Comparison of ENCODE assay signal across 8 mouse cellular contexts in genomic region chr1:39368267-39368841, GRCm38 (mm10). TPM values are rescaled to one million over a fixed set of nuclear protein-coding genes. Genes with fewer than 3 reads are reported as not detected.
DNase-seq lines count a peak whose midpoint lies in the region; ATAC-seq and TF ChIP-seq lines count a peak whose summit lies in the region.

No protein-coding gene starts in this region.

- no peak for TF ChIP-seq EP300 in MEL (IDR thresholded peaks at IDR 0.05; ENCODE audit: low read depth in 1 of 2, low read length in 2 of 2)

- no peak for TF ChIP-seq CTCF in kidney, adult 2 months (conservative IDR thresholded peaks at IDR 0.05; ENCODE audit: insufficient read depth, insufficient read length, low read depth, low read length)
- TF ChIP-seq CTCF in MEL (IDR thresholded peaks at IDR 0.05 in 2 of 3, conservative IDR thresholded peaks at IDR 0.05 in 1 of 3; ENCODE audit: control insufficient read depth in 1 of 3, insufficient read depth in 1 of 3, low read depth in 2 of 3, low read length in 3 of 3, poor library complexity in 1 of 3, severe bottlenecking in 1 of 3) = no peak

- H3K4me1 ChIP-seq in kidney, adult 2 months (ENCODE audit: control insufficient read depth, insufficient read depth, low read length) = peaks cover 7% of the 10 kb centered on the region; the same call in 1 of the 2 replicates
- H3K4me1 ChIP-seq in MEL (ENCODE audit: control insufficient read depth in 1 of 2, insufficient read depth in 2 of 2, low read length in 2 of 2) = peaks cover 2 to 21% of the 10 kb centered on the region in 2 experiments; a peak in 2 of 4 replicates
- H3K4me1 ChIP-seq in forebrain, embryonic 12.5 days = peaks cover 18% of the 10 kb centered on the region
- peaks cover 17% of the 10 kb centered on the region for H3K4me1 ChIP-seq in midbrain, embryonic 16.5 days (ENCODE audit: control insufficient read depth, insufficient read depth, low read length)

- no peak for TF ChIP-seq RAD21 in MEL (IDR thresholded peaks at IDR 0.05; ENCODE audit: low read depth, low read length)

- peak overlapping the region; percentile 99 for H3K4me3 ChIP-seq in kidney, adult 2 months (ENCODE audit: insufficient read depth, low read depth, low read length)
- peak overlapping the region; percentile 97 to 98 for H3K4me3 ChIP-seq in MEL (ENCODE audit: control insufficient read depth in 1 of 2, insufficient read depth in 1 of 2, low read depth in 2 of 2, low read length in 2 of 2)
- peak overlapping the region; percentile 85 for H3K4me3 ChIP-seq in forebrain, embryonic 12.5 days (replicated peaks)
- H3K4me3 ChIP-seq in midbrain, embryonic 16.5 days (ENCODE audit: low read depth, low read length) = peak overlapping the region; percentile 91

- peak; percentile 18 for DNase-seq in kidney, adult 2 months
- DNase-seq in kidney, postnatal 25 days = no peak
- peak; percentile 43 for DNase-seq in MEL (ENCODE audit: low read depth, low spot score)
- DNase-seq in kidney, postnatal 10 days = peak; percentile 49
- no peak for DNase-seq in c-Kit-positive CD71-positive TER-119-positive erythroid progenitor cells, embryonic 14.5 days (ENCODE audit: low spot score)
- DNase-seq in cerebellum, adult 8-10 months = no peak

- TF ChIP-seq POLR2A in kidney, adult 2 months (IDR thresholded peaks at IDR 0.05; ENCODE audit: low read depth, low read length) = no peak
- TF ChIP-seq POLR2A in MEL (IDR thresholded peaks at IDR 0.05; ENCODE audit: control insufficient read depth in 1 of 2, insufficient read depth in 1 of 2, low read depth in 1 of 2, low read length in 2 of 2, poor library complexity in 1 of 2) = 0 out of 4 replicates have a peak, but pooled peaks of 1 of the 2 experiments have one; percentile 5

- H3K9ac ChIP-seq in MEL (ENCODE audit: control insufficient read depth, low read depth, low read length, poor library complexity, severe bottlenecking) = peak overlapping the region; percentile 98
- peak overlapping the region; percentile 97 for H3K9ac ChIP-seq in forebrain, embryonic 12.5 days
- peak overlapping the region; percentile 97 for H3K9ac ChIP-seq in midbrain, embryonic 16.5 days (ENCODE audit: low read depth, low read length)

- H3K9me3 ChIP-seq in MEL (replicated peaks; ENCODE audit: insufficient read depth, low read length) = no peaks in the 10 kb centered on the region
- H3K9me3 ChIP-seq in forebrain, embryonic 12.5 days = no peaks in the 10 kb centered on the region
- H3K9me3 ChIP-seq in midbrain, embryonic 16.5 days (replicated peaks; ENCODE audit: control insufficient read depth, low read length, poor library complexity, severe bottlenecking) = no peaks in the 10 kb centered on the region

- peak; percentile 44 for ATAC-seq in forebrain, embryonic 12.5 days (ENCODE audit: low FRiP score)
- ATAC-seq in midbrain, embryonic 16.5 days = peak; percentile 60

- peaks cover 7% of the 10 kb centered on the region for H3K36me3 ChIP-seq in kidney, adult 2 months (ENCODE audit: control insufficient read depth, insufficient read depth, low read length)
- H3K36me3 ChIP-seq in MEL (ENCODE audit: control insufficient read depth in 1 of 2, insufficient read depth in 2 of 2, low read length in 2 of 2) = peaks cover 24 to 26% of the 10 kb centered on the region in 2 experiments
- H3K36me3 ChIP-seq in forebrain, embryonic 12.5 days (replicated peaks) = peaks cover 40% of the 10 kb centered on the region
- H3K36me3 ChIP-seq in midbrain, embryonic 16.5 days (ENCODE audit: control insufficient read depth, insufficient read depth, low read length) = peaks cover 11% of the 10 kb centered on the region

- under 1% methylated on average over 34 of the region's 34 CpGs for WGBS in kidney, adult 2 months
- under 1% methylated on average over 34 of the region's 34 CpGs for WGBS in forebrain, embryonic 12.5 days
- under 1% methylated on average over 34 of the region's 34 CpGs for WGBS in midbrain, embryonic 16.5 days

- peak overlapping the region; percentile 53 for H3K27ac ChIP-seq in kidney, adult 2 months (ENCODE audit: insufficient read depth, low read depth, low read length)
- H3K27ac ChIP-seq in MEL (ENCODE audit: control insufficient read depth, low read depth, low read length) = peak overlapping the region; percentile 81
- H3K27ac ChIP-seq in forebrain, embryonic 12.5 days = peak overlapping the region; percentile 92
- peak overlapping the region; percentile 91 for H3K27ac ChIP-seq in midbrain, embryonic 16.5 days (ENCODE audit: low read length)

- peak overlapping the region; percentile 86 for H3K4me2 ChIP-seq in forebrain, embryonic 12.5 days
- peak overlapping the region; percentile 91 for H3K4me2 ChIP-seq in midbrain, embryonic 16.5 days (ENCODE audit: low read length)

- H3K79me2 ChIP-seq in MEL (ENCODE audit: control insufficient read depth, insufficient read depth, low read length, poor library complexity) = peaks cover 25% of the 10 kb centered on the region

- no peaks in the 10 kb centered on the region for H3K27me3 ChIP-seq in kidney, adult 2 months (replicated peaks; ENCODE audit: control insufficient read depth, insufficient read depth, low read length)
- H3K27me3 ChIP-seq in MEL (ENCODE audit: control insufficient read depth in 1 of 2, insufficient read depth in 2 of 2, low read length in 2 of 2) = no peaks in the 10 kb centered on the region
- no peaks in the 10 kb centered on the region for H3K27me3 ChIP-seq in forebrain, embryonic 12.5 days
- no peaks in the 10 kb centered on the region for H3K27me3 ChIP-seq in midbrain, embryonic 16.5 days (ENCODE audit: control insufficient read depth, insufficient read depth, low read depth, low read length)

TF ChIP-seq in MEL, 35 proteins besides CTCF, POLR2A, EP300 and RAD21:
- peak; percentile 14; the same call in 1 of the 2 replicates for TF ChIP-seq SIN3A (IDR thresholded peaks at IDR 0.05; ENCODE audit: low read length)
- TF ChIP-seq CHD1 (IDR thresholded peaks at IDR 0.05; ENCODE audit: low read depth, low read length) = peak; percentile 96
- no peak for TF ChIP-seq ETS1 (IDR thresholded peaks at IDR 0.05; ENCODE audit: low read depth, low read length)
- TF ChIP-seq MYB (IDR thresholded peaks at IDR 0.05; ENCODE audit: low read depth, low read length) = no peak
- no peak for TF ChIP-seq GATA1 (IDR thresholded peaks at IDR 0.05; ENCODE audit: low read depth, low read length)
- no peak for TF ChIP-seq TCF12 (IDR thresholded peaks at IDR 0.05; ENCODE audit: low read depth, low read length)
- TF ChIP-seq TBP (IDR thresholded peaks at IDR 0.05; ENCODE audit: low read depth, low read length) = 0 out of 2 replicates have a peak, but pooled peaks have one; percentile 32
- TF ChIP-seq MAZ (IDR thresholded peaks at IDR 0.05; ENCODE audit: low read depth, low read length) = no peak
- no peak for TF ChIP-seq E2F4 (IDR thresholded peaks at IDR 0.05; ENCODE audit: borderline replicate concordance, low read depth, low read length)
- TF ChIP-seq RCOR1 (IDR thresholded peaks at IDR 0.05; ENCODE audit: low read depth, low read length) = no peak
- TF ChIP-seq POLR2AphosphoS5 (IDR thresholded peaks at IDR 0.05; ENCODE audit: borderline replicate concordance, low read depth, low read length) = no peak
- no peak for TF ChIP-seq MAX (IDR thresholded peaks at IDR 0.05; ENCODE audit: low read length)
- no peak for TF ChIP-seq TAL1 (IDR thresholded peaks at IDR 0.05; ENCODE audit: low read length)

RNA-seq across cellular contexts. Expression of gene Rpl31, which starts 0.7 kb away (rescaled TPM):
- 209 and 261 TPM in 2 replicates for polyA plus RNA-seq in kidney, adult 2 months (2012; rRNA removed)
- total RNA-seq in MEL (2012; rRNA removed) = 2,001 and 2,111 TPM in 2 replicates
- 100 to 1,000 TPM in 1 of 2 experiments, not detected in 1; 848 TPM for polyA plus RNA-seq in MEL (2012; ENCODE audit: insufficient read depth in 1 of 2, insufficient read length in 2 of 2, low read depth in 1 of 2, low replicate concordance in 2 of 2, missing spikeins in 1 of 2)
- 453 and 454 TPM in 2 replicates for polyA plus RNA-seq in forebrain, embryonic 12.5 days (2016; fragmentation: Nextera tagmentation; extraction: Ambion mirVana)
- 261 and 295 TPM in 2 replicates for polyA plus RNA-seq in midbrain, embryonic 16.5 days (2015; fragmentation: Nextera tagmentation; extraction: Ambion mirVana)

Comparison
In these comparisons a context has a peak if more than half of its experiments do, and no peak if none do; other contexts are left out.
1. DNase-seq: peak in kidney, adult 2 months (single experiment), MEL (single experiment) and kidney, postnatal 10 days (single experiment); none in kidney, postnatal 25 days (0 of 2), c-Kit-positive CD71-positive TER-119-positive erythroid progenitor cells, embryonic 14.5 days (single experiment) and cerebellum, adult 8-10 months (single experiment).
2. Peak in every context shown above with its lines, with median percentiles within 50 percentile points of each other: H3K27ac ChIP-seq, H3K4me3 ChIP-seq and H3K9ac ChIP-seq.